Mouse (Mus musculus) thymus, adult 2 months (tissue): ENCODE measurements around the gene Dock9. TPM values are rescaled to one million over a fixed set of nuclear protein-coding genes. Genes with fewer than 3 reads are reported as not detected.

Experiments used
- DNase-seq: peaks from one replicate; pipeline ENCODE4 v3.0.0; 2021
- H3K27ac ChIP-seq: fragments of 200-500 bp; 2 replicates; pipeline ENCODE4 v1.5.1; 2012; ENCODE audit warnings: low read length, control low read depth; ENCODE audit not compliant: control insufficient read depth, insufficient read depth
- H3K27me3 ChIP-seq: fragments of 200-500 bp; 2 replicates; pipeline ENCODE4 v1.6.1; 2012; ENCODE audit warnings: mild to moderate bottlenecking, low read length, moderate library complexity, mixed read lengths; ENCODE audit not compliant: control insufficient read depth, insufficient read depth
- H3K36me3 ChIP-seq: fragments of 200-500 bp; 2 replicates; pipeline ENCODE4 v1.6.1; 2012; ENCODE audit warnings: mild to moderate bottlenecking, low read length, moderate library complexity; ENCODE audit not compliant: control insufficient read depth, insufficient read depth
- H3K4me1 ChIP-seq: fragments of 200-500 bp; replicated peaks from 2 replicates; pipeline ENCODE4 v1.6.1; 2012; ENCODE audit warnings: low read length; ENCODE audit not compliant: control insufficient read depth, insufficient read depth
- H3K4me3 ChIP-seq: fragments of 200-500 bp; 2 replicates; pipeline ENCODE4 v1.5.1; 2012; ENCODE audit warnings: mild to moderate bottlenecking, low read length, control low read depth, moderate library complexity; ENCODE audit not compliant: control insufficient read depth, insufficient read depth
- CTCF ChIP-seq: fragments of 200-500 bp; IDR thresholded peaks from 2 replicates; pipeline ENCODE4 v1.5.1; 2012; ENCODE audit warnings: mild to moderate bottlenecking, control low read depth, low read length, moderate library complexity, borderline replicate concordance; ENCODE audit not compliant: control insufficient read depth, poor library complexity, insufficient read depth; ENCODE audit errors: extremely low read depth
- POLR2A ChIP-seq: fragments of 200-500 bp; IDR thresholded peaks from 2 replicates; pipeline ENCODE4 v1.6.1; 2012; ENCODE audit warnings: mild to moderate bottlenecking, low read length, control low read depth, moderate library complexity; ENCODE audit not compliant: control insufficient read depth, poor library complexity, insufficient read depth; ENCODE audit errors: extremely low read depth
- WGBS: fragments of 180-500 bp; shearing (Covaris S2); methylation state at CpG from one replicate; pipeline ENCODE4 v1.1.7; 2018; 5-methylcytosine and 5-hydroxymethylcytosine counted together
- polyA plus RNA-seq: library from polyadenylated mRNA; depleted of rRNA; stranded (reverse); fragments of >200 nt; gene quantifications from 2 replicates; pipeline ENCODE4 v1.2.3, GENCODE M21; 2012

Gene Dock9
- polyA plus RNA-seq, 1 experiment, result 13.2 TPM

DNA sequence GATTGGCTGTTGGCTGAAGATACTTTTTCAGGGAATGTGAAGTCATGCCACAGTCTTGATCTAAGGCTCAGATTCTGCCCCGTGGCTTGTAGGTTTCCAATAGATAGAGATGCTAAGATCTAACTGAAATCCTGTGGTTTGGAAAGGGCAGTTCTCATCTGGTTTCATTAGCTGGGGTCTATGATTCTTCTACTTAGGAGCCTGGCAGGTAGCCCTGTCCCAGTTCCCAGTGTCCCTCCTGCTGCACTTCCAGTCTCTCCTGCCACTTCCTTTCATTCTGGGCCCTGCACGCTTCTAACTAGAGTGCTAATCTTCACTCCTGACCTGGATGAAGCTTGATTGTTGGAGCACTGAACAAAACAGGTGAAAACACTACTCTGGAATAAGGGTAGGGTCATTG, 142.7 kb downstream of the Dock9 start:
- Histone ChIP-seq H3K27me3 (no peaks in the 10 kb centered on the region), H3K4me1 (no peaks in the 10 kb centered on the region; the same call in 1 of the 2 replicates), H3K36me3 (no peaks in the 10 kb centered on the region), H3K27ac (no peak overlapping the region), H3K4me3 (no peak overlapping the region)
- no peak for DNase-seq
- 65% methylated on average over 2 of the region's 2 CpGs for WGBS
- TF ChIP-seq CTCF (no peak), POLR2A (no peak)

DNA sequence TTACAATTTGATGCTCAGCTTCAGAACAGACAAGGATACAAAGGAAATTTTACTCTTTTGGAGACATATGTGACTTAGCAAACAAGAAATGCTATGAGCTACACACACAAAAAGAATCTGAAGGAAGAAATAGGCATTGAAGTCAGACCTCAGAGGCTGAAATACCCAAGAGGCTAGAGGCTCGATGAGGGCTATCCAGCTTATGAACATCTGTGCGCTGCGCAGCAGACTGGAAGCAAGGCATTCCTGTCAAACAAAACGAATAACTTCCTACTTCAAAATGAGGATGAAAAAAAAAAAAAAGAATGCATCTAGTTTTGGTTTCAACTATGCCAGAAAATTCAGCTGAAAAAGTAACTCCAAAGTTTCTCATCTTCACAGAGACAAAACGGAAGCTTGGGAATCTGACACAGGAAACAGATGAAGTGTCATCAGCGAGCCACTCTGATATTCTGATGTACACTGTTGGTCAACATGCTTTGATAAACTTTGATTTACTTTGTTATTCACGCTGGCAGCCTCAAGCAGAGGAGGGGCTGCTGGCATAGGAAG, 143.1 kb downstream of the Dock9 start:
- no peaks in the 10 kb centered on the region for H3K27me3 ChIP-seq
- no peaks in the 10 kb centered on the region; the same call in 1 of the 2 replicates for H3K4me1 ChIP-seq
- no peaks in the 10 kb centered on the region for H3K36me3 ChIP-seq
- no peak overlapping the region for H3K27ac ChIP-seq
- no peak for DNase-seq
- WGBS, result 51% methylated on average over 7 of the region's 7 CpGs
- no peak overlapping the region for H3K4me3 ChIP-seq
- TF ChIP-seq POLR2A, result no peak
- TF ChIP-seq CTCF, result no peak

- Histone ChIP-seq H3K27ac (no peak overlapping the region), H3K4me3 (no peak overlapping the region), H3K4me1 (peaks cover 2% of the 10 kb centered on the region; the same call in 1 of the 2 replicates), H3K36me3 (no peaks in the 10 kb centered on the region), H3K27me3 (no peaks in the 10 kb centered on the region)
- no peak for DNase-seq
- WGBS, result 94% methylated on average over 10 of the region's 10 CpGs
- TF ChIP-seq POLR2A (no peak), CTCF (no peak)
These were observed 143.9 kb downstream of the Dock9 start for GRCm38 (mm10) chr14:121653717-121654116.

- no peaks in the 10 kb centered on the region for H3K27me3 ChIP-seq
- 95% methylated on average over 7 of the region's 7 CpGs for WGBS
- no peaks in the 10 kb centered on the region for H3K36me3 ChIP-seq
- TF ChIP-seq CTCF (no peak), POLR2A (no peak)
- H3K27ac ChIP-seq, result no peak overlapping the region
- H3K4me3 ChIP-seq, result no peak overlapping the region
- peaks cover 4% of the 10 kb centered on the region; the same call in 1 of the 2 replicates for H3K4me1 ChIP-seq
- no peak for DNase-seq
These were observed 144.4 kb downstream of the Dock9 start for GRCm38 (mm10) chr14:121653241-121653640.

DNA sequence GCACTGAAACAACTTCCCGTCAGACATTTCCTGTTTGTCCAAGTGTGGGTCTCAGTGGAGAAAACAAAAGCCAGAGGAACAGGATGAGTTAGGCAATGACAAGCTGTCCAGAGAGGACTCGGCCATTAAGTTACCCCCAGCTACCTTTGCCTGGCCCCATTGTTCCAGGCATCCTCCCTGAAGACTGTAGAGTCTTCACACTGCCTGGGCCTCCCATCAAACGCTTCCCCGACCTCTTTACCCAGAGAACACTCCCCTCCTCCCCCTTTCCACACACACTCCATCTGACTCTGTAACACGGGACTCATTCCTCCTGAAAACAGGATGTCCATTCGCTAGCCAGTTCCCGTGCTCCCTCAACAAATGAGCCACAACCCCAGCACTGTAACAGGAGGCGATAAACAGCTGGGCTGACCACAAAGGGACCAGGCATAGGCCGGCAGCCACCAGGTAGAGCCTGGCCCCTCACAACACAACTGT, 149.0 kb downstream of the Dock9 start:
- TF ChIP-seq POLR2A, result no peak
- 61% methylated on average over 9 of the region's 9 CpGs for WGBS
- no peak for DNase-seq
- H3K4me1 ChIP-seq, result peaks cover 4% of the 10 kb centered on the region; the same call in 1 of the 2 replicates
- H3K4me3 ChIP-seq, result no peak overlapping the region
- no peak overlapping the region for H3K27ac ChIP-seq
- no peaks in the 10 kb centered on the region for H3K36me3 ChIP-seq
- H3K27me3 ChIP-seq, result no peaks in the 10 kb centered on the region

DNA sequence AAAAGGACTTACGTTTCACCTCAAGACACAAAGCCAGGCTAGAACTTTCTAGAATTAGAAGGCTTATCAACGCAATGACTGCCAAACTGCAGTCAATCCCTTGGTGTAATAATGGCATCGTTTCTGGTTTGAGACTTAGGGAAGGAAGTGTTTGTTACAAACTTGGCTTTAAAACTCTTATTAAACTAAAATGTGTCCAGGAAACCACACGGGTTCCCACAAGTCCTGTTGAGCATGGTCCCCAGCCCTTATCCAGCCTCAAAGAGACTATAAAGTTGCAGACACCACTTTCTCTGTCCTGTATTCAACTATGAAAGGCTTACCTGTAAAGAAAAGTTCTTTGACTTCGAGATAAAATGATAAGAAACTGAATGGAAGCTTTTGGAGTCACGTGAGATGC, 149.9 kb downstream of the Dock9 start:
- Histone ChIP-seq H3K36me3 (no peaks in the 10 kb centered on the region), H3K4me1 (peaks cover 4% of the 10 kb centered on the region; the same call in 1 of the 2 replicates), H3K27ac (no peak overlapping the region), H3K4me3 (no peak overlapping the region), H3K27me3 (no peaks in the 10 kb centered on the region)
- TF ChIP-seq CTCF (no peak), POLR2A (no peak)
- no peak for DNase-seq
- 18% methylated on average over 6 of the region's 6 CpGs for WGBS

DNA sequence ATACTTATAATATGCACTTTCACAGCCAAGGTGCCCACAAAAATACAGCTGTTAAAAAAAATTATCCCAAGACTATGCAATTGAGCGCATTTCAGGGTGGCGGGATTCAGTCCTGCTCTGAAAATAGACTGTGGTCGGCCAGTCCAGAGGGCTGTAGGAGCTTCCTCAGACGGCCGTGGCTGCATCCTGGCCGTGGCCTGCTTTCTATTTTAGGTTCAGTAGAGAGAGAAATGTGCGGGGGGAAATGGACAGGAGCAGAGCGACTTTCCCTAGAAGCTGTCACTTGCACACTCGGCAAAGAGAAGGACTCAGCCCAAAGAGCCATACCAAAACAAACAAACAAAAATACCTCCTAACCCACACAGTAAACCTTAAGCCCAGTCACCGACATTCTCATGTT, 151.0 kb downstream of the Dock9 start:
- no peaks in the 10 kb centered on the region for H3K27me3 ChIP-seq
- no peak for DNase-seq
- no peak overlapping the region for H3K4me3 ChIP-seq
- no peaks in the 10 kb centered on the region for H3K36me3 ChIP-seq
- H3K27ac ChIP-seq, result no peak overlapping the region
- peaks cover 4% of the 10 kb centered on the region; the same call in 1 of the 2 replicates for H3K4me1 ChIP-seq
- TF ChIP-seq POLR2A, result no peak
- TF ChIP-seq CTCF, result no peak
- 44% methylated on average over 10 of the region's 10 CpGs for WGBS
